Mouse (Mus musculus) G1E-ER4 (cell line): ENCODE measurements around the gene Cxcl17. TPM values are rescaled to one million over a fixed set of nuclear protein-coding genes. Genes with fewer than 3 reads are reported as not detected.

ENCODE experiments used
- GATA1 ChIP-seq: IDR thresholded peaks from one replicate; pipeline ENCODE4 v1.8.0; 2012; ENCODE audit warnings: low read length, inconsistent platforms
- polyA plus RNA-seq: library from polyadenylated mRNA; stranded (reverse); fragments of >175 nt; gene quantifications from 2 replicates; pipeline ENCODE4 v1.2.3, GENCODE M21; 2012

Cxcl17 gene
- polyA plus RNA-seq, 1 experiment = not detected

- TF ChIP-seq GATA1 = no peak
These were observed 28.8 kb downstream of the Cxcl17 start for GRCm38 (mm10) chr7:25383891-25384290.

GRCm38 (mm10) chr7:25383385-25383784, 29.3 kb downstream of the Cxcl17 start:
- no peak for TF ChIP-seq GATA1

GRCm38 (mm10) chr7:25382541-25382940, 30.1 kb downstream of the Cxcl17 start:
- TF ChIP-seq GATA1 = no peak

GRCm38 (mm10) chr7:25381284-25381680, 31.4 kb downstream of the Cxcl17 start:
- no peak for TF ChIP-seq GATA1

- no peak for TF ChIP-seq GATA1
These were observed 32.0 kb downstream of the Cxcl17 start for GRCm38 (mm10) chr7:25380392-25381283.

GRCm38 (mm10) chr7:25379551-25380351, 32.9 kb downstream of the Cxcl17 start:
- TF ChIP-seq GATA1 = no peak

- no peak for TF ChIP-seq GATA1
These were observed 34.2 kb downstream of the Cxcl17 start for GRCm38 (mm10) chr7:25378181-25379100.

- TF ChIP-seq GATA1 = no peak
These were observed 35.5 kb downstream of the Cxcl17 start for GRCm38 (mm10) chr7:25377100-25377700.

DNA sequence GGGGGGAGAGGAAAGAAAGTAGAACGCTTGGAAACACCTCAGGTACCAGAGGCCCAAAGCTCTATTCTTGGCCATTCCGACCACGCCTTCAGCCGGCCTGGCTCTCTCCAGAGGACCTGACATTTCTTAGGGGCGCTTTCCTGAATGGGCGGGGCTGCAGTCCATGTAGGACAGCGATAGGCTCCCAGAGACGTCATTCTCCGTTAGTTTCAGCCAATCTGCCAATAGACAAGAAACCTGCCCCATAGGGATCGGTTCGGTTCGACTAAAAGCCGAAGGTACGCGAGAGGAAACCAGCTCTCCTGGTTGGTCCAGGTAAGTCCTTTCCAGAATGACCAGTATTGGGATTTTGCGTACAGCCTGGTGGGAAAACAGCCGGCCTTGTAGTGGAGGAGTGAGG, 36.1 kb downstream of the Cxcl17 start:
- TF ChIP-seq GATA1 = no peak

- no peak for TF ChIP-seq GATA1
These were observed 40.2 kb downstream of the Cxcl17 start for GRCm38 (mm10) chr7:25372441-25372840.

GRCm38 (mm10) chr7:25369058-25369749, 43.5 kb downstream of the Cxcl17 start, which contains the start of gene Cnfn:
TSS of gene Cnfn (minus strand) at chr7:25369724.
- TF ChIP-seq GATA1 = no peak

GRCm38 (mm10) chr7:25368333-25368732, 44.4 kb downstream of the Cxcl17 start:
- TF ChIP-seq GATA1 = no peak

DNA sequence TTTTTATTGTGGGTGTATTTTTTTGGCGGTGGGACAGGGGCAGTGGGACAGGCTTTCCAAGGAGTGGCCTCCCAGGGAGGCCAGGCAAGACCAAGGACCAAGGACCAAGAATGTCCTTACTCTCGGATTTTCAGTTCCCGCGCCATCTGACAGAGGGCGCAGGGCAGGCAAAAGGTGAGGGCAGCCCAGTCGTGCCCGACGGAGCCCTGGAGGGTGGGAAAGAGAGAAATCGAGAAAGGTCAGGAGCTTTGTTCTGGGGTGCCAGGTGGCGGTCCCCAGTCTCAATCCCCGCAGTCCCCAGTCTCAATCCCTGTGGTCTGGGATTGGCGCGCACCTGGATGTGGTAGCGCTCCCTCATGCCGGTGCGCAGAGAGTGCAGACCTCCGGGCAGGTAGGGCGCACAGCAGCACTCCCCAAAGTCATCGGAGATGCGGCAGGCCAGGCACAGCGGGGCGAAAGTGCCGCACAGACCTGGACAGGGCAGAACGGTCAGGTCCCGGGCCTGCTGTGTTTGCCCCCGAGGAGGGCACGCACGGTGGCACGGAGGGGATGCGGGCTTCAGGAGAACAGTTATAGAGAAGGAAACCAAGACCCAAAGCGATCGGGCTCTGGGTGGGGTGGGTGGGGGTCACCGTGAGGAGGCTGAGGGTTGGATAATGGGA, 44.9 kb downstream of the Cxcl17 start:
- no peak for TF ChIP-seq GATA1
